Mouse (Mus musculus): ENCODE data around the gene Npb. TPM values are rescaled to one million over a fixed set of nuclear protein-coding genes. Genes with fewer than 3 reads are reported as not detected.

The Npb gene
- total RNA-seq, 2 experiments from 2014 or later: not detected

Other genes starting within 250 kb of the Npb start
Only the 30 nearest of the 34 such genes appear.
- gene Nploc4, start 170.8 kb upstream of the Npb start, total RNA-seq (2015): 27.5 and 33.6 TPM in 2 replicates
- 30.8 and 39.5 TPM in 2 replicates for gene Nploc4, start 170.8 kb upstream of the Npb start, total RNA-seq (2017)
- 0.16 TPM in 1 of 2 replicates, not detected in the other for gene Tspan10, start 165.8 kb upstream of the Npb start, total RNA-seq (2015)
- gene Tspan10, start 165.8 kb upstream of the Npb start, total RNA-seq (2017): not detected in 2 replicates
- 1.1 TPM in 1 of 2 replicates, not detected in the other for gene Pde6g, start 155.0 kb upstream of the Npb start, total RNA-seq (2015)
- gene Pde6g, start 155.0 kb upstream of the Npb start, total RNA-seq (2017): not detected in 2 replicates
- 6.2 and 7.7 TPM in 2 replicates for gene Oxld1, start 150.4 kb upstream of the Npb start, total RNA-seq (2015)
- 4.2 and 6.8 TPM in 2 replicates for gene Oxld1, start 150.4 kb upstream of the Npb start, total RNA-seq (2017)
- gene Ccdc137, start 150.4 kb upstream of the Npb start, total RNA-seq (2015): 5.8 and 6.2 TPM in 2 replicates
- gene Ccdc137, start 150.4 kb upstream of the Npb start, total RNA-seq (2017): 5.9 and 36.8 TPM in 2 replicates
- 14.1 and 15.1 TPM in 2 replicates for gene Arl16, start 140.9 kb upstream of the Npb start, total RNA-seq (2015)
- gene Arl16, start 140.9 kb upstream of the Npb start, total RNA-seq (2017): 9.1 and 10.8 TPM in 2 replicates
- gene Mrpl12, start 123.9 kb upstream of the Npb start, total RNA-seq (2015): 34.3 and 35.6 TPM in 2 replicates
- 25.4 and 41.7 TPM in 2 replicates for gene Mrpl12, start 123.9 kb upstream of the Npb start, total RNA-seq (2017)
- gene Slc25a10, start 116.6 kb upstream of the Npb start, total RNA-seq (2015): 9.3 and 14.7 TPM in 2 replicates
- 12.8 and 17.2 TPM in 2 replicates for gene Slc25a10, start 116.6 kb upstream of the Npb start, total RNA-seq (2017)
- not detected in 2 replicates for gene Gcgr, start 77.8 kb upstream of the Npb start, total RNA-seq (2015)
- gene Gcgr, start 77.8 kb upstream of the Npb start, total RNA-seq (2017): not detected in 2 replicates
- 79.7 and 83.0 TPM in 2 replicates for gene Mcrip1, start 58.8 kb upstream of the Npb start, total RNA-seq (2015)
- gene Mcrip1, start 58.8 kb upstream of the Npb start, total RNA-seq (2017): 18.3 and 30.5 TPM in 2 replicates
- gene Ppp1r27, start 57.3 kb upstream of the Npb start, total RNA-seq (2015): not detected in 2 replicates
- gene Ppp1r27, start 57.3 kb upstream of the Npb start, total RNA-seq (2017): not detected in 2 replicates
- 301 and 325 TPM in 2 replicates for gene P4hb, start 35.2 kb upstream of the Npb start, total RNA-seq (2015)
- gene P4hb, start 35.2 kb upstream of the Npb start, total RNA-seq (2017): 587 and 590 TPM in 2 replicates
- gene Arhgdia, start 26.9 kb upstream of the Npb start, total RNA-seq (2015): 506 and 521 TPM in 2 replicates
- 226 and 275 TPM in 2 replicates for gene Arhgdia, start 26.9 kb upstream of the Npb start, total RNA-seq (2017)
- gene Alyref, start 10.1 kb upstream of the Npb start, total RNA-seq (2015): 143 and 149 TPM in 2 replicates
- gene Alyref, start 10.1 kb upstream of the Npb start, total RNA-seq (2017): 171 and 196 TPM in 2 replicates
- gene Anapc11, start 10.1 kb upstream of the Npb start, total RNA-seq (2015): 79.9 and 90.6 TPM in 2 replicates
- 30.0 and 32.3 TPM in 2 replicates for gene Anapc11, start 10.1 kb upstream of the Npb start, total RNA-seq (2017)
- 11.8 and 13.3 TPM in 2 replicates for gene Pcyt2, start 9.5 kb downstream of the Npb start, total RNA-seq (2015)
- 17.3 and 22.6 TPM in 2 replicates for gene Pcyt2, start 9.5 kb downstream of the Npb start, total RNA-seq (2017)
- gene Sirt7, start 16.8 kb downstream of the Npb start, total RNA-seq (2015): 51.4 and 53.6 TPM in 2 replicates
- 119 and 121 TPM in 2 replicates for gene Sirt7, start 16.8 kb downstream of the Npb start, total RNA-seq (2017)
- gene Mafg, start 25.1 kb downstream of the Npb start, total RNA-seq (2015): 23.1 and 23.8 TPM in 2 replicates
- gene Mafg, start 25.1 kb downstream of the Npb start, total RNA-seq (2017): 58.7 and 68.0 TPM in 2 replicates
- gene Pycr1, start 35.3 kb downstream of the Npb start, total RNA-seq (2015): 3.5 and 3.7 TPM in 2 replicates
- gene Pycr1, start 35.3 kb downstream of the Npb start, total RNA-seq (2017): 2.9 TPM in 2 replicates
- not detected in 2 replicates for gene Myadml2, start 39.7 kb downstream of the Npb start, total RNA-seq (2015)
- not detected in 2 replicates for gene Myadml2, start 39.7 kb downstream of the Npb start, total RNA-seq (2017)
- gene Notum, start 52.7 kb downstream of the Npb start, total RNA-seq (2015): not detected in 2 replicates
- not detected in 2 replicates for gene Notum, start 52.7 kb downstream of the Npb start, total RNA-seq (2017)
- 57.9 and 63.1 TPM in 2 replicates for gene Aspscr1, start 64.5 kb downstream of the Npb start, total RNA-seq (2015)
- gene Aspscr1, start 64.5 kb downstream of the Npb start, total RNA-seq (2017): 59.5 and 70.2 TPM in 2 replicates
- 84.6 and 95.8 TPM in 2 replicates for gene Cenpx, start 105.3 kb downstream of the Npb start, total RNA-seq (2015)
- gene Cenpx, start 105.3 kb downstream of the Npb start, total RNA-seq (2017): 67.0 and 71.5 TPM in 2 replicates
- 6.3 and 7.2 TPM in 2 replicates for gene Lrrc45, start 105.4 kb downstream of the Npb start, total RNA-seq (2015)
- gene Lrrc45, start 105.4 kb downstream of the Npb start, total RNA-seq (2017): 21.0 and 21.6 TPM in 2 replicates
- gene Rac3, start 113.0 kb downstream of the Npb start, total RNA-seq (2015): 0.25 and 0.83 TPM in 2 replicates
- 1.4 TPM in 1 of 2 replicates, not detected in the other for gene Rac3, start 113.0 kb downstream of the Npb start, total RNA-seq (2017)
- gene Dcxr, start 118.8 kb downstream of the Npb start, total RNA-seq (2015): 24.9 and 30.0 TPM in 2 replicates
- gene Dcxr, start 118.8 kb downstream of the Npb start, total RNA-seq (2017): 20.0 and 25.0 TPM in 2 replicates
- 7.6 and 8.5 TPM in 2 replicates for gene Cbr2, start 123.6 kb downstream of the Npb start, total RNA-seq (2015)
- 1.7 and 8.9 TPM in 2 replicates for gene Cbr2, start 123.6 kb downstream of the Npb start, total RNA-seq (2017)
- gene Hmga1b, start 154.3 kb downstream of the Npb start, total RNA-seq (2015): 10.5 and 11.9 TPM in 2 replicates
- 7.6 and 8.8 TPM in 2 replicates for gene Hmga1b, start 154.3 kb downstream of the Npb start, total RNA-seq (2017)
- gene Rfng, start 175.7 kb downstream of the Npb start, total RNA-seq (2015): 10.4 and 14.5 TPM in 2 replicates
- 3.3 and 5.7 TPM in 2 replicates for gene Rfng, start 175.7 kb downstream of the Npb start, total RNA-seq (2017)
- 51.4 and 70.1 TPM in 2 replicates for gene Gps1, start 175.8 kb downstream of the Npb start, total RNA-seq (2015)
- 52.1 and 56.3 TPM in 2 replicates for gene Gps1, start 175.8 kb downstream of the Npb start, total RNA-seq (2017)